22 mouse cellular contexts compared by ENCODE assay signal in genomic region chr19:36698200-36698599, GRCm38 (mm10). TPM values are rescaled to one million over a fixed set of nuclear protein-coding genes. Genes with fewer than 3 reads are reported as not detected.
DNase-seq lines count a peak whose midpoint lies in the region; ATAC-seq and TF ChIP-seq lines count a peak whose summit lies in the region.
"Had no signal": no experiment of that assay in that cellular context is flagged by ENCODE, and none has a peak within 500 bp of the region (broad histone marks: within the 10 kb centered on the region; RNA-seq: fewer than 3 reads in every experiment).

No protein-coding gene starts in this region.

- H3K4me3 ChIP-seq in forebrain, embryonic 10.5 days = no peak overlapping the region
- no peak overlapping the region for H3K4me3 ChIP-seq in forebrain, postnatal 0 days (ENCODE audit: low read depth, low read length)
- no peak overlapping the region for H3K4me3 ChIP-seq in heart, adult 2 months
- no peak overlapping the region for H3K4me3 ChIP-seq in heart, embryonic 12.5 days
- H3K4me3 ChIP-seq in heart, embryonic 16.5 days (ENCODE audit: low read length) = no peak overlapping the region
- no peak overlapping the region for H3K4me3 ChIP-seq in kidney, embryonic 15.5 days (replicated peaks)
- H3K4me3 ChIP-seq: embryonic facial prominence, embryonic 10.5 days; hindbrain, embryonic 13.5 days had no signal

- no peaks in the 10 kb centered on the region for H3K9me3 ChIP-seq in forebrain, embryonic 10.5 days
- no peaks in the 10 kb centered on the region for H3K9me3 ChIP-seq in forebrain, postnatal 0 days (ENCODE audit: low read length)
- H3K9me3 ChIP-seq in heart, embryonic 12.5 days (replicated peaks) = no peaks in the 10 kb centered on the region
- peaks cover 6% of the 10 kb centered on the region for H3K9me3 ChIP-seq in heart, embryonic 16.5 days (replicated peaks; ENCODE audit: control insufficient read depth, low read length)
- no peaks in the 10 kb centered on the region; the same call in 1 of the 2 replicates for H3K9me3 ChIP-seq in kidney, embryonic 15.5 days (replicated peaks)
- H3K9me3 ChIP-seq: embryonic facial prominence, embryonic 10.5 days; G1E; hindbrain, embryonic 13.5 days had no signal

- no peak for ATAC-seq in forebrain, postnatal 0 days
- ATAC-seq in heart, embryonic 12.5 days (ENCODE audit: insufficient number of reproducible peaks, low FRiP score) = no peak
- no peak for ATAC-seq in heart, embryonic 16.5 days (replicated peaks; ENCODE audit: extremely low read depth, insufficient read depth, low FRiP score)
- ATAC-seq in kidney, embryonic 15.5 days (replicated peaks; ENCODE audit: low FRiP score) = no peak
- ATAC-seq: CD4-positive, CD25-positive, alpha-beta regulatory T cell, adult 4 months; forebrain, embryonic 14.5 days; hindbrain, postnatal 0 days had no signal

- TF ChIP-seq POLR2A in heart, adult 2 months (IDR thresholded peaks at IDR 0.05; ENCODE audit: insufficient read depth, low read depth, low read length) = no peak

- no peaks in the 10 kb centered on the region for H3K36me3 ChIP-seq in forebrain, embryonic 10.5 days (replicated peaks)
- H3K36me3 ChIP-seq in forebrain, postnatal 0 days (ENCODE audit: insufficient read depth) = no peaks in the 10 kb centered on the region
- H3K36me3 ChIP-seq in heart, adult 2 months (ENCODE audit: control insufficient read depth, insufficient read depth, low read length) = peaks cover 4% of the 10 kb centered on the region
- no peaks in the 10 kb centered on the region for H3K36me3 ChIP-seq in heart, embryonic 12.5 days
- no peaks in the 10 kb centered on the region for H3K36me3 ChIP-seq in heart, embryonic 16.5 days (ENCODE audit: control insufficient read depth, insufficient read depth)
- no peaks in the 10 kb centered on the region for H3K36me3 ChIP-seq in kidney, embryonic 15.5 days
- H3K36me3 ChIP-seq: embryonic facial prominence, embryonic 10.5 days; G1E; hindbrain, embryonic 13.5 days had no signal

- H3K79me2 ChIP-seq in heart, adult 2 months (replicated peaks; ENCODE audit: control insufficient read depth, insufficient read depth, low read length) = no peaks in the 10 kb centered on the region

- no peak for TF ChIP-seq EP300 in heart, adult 2 months (IDR thresholded peaks at IDR 0.05; ENCODE audit: insufficient read depth, low read depth, low read length)

- H3K9ac ChIP-seq in forebrain, postnatal 0 days = no peak overlapping the region
- no peak overlapping the region for H3K9ac ChIP-seq in heart, adult 2 months (ENCODE audit: low read depth, low read length)
- no peak overlapping the region for H3K9ac ChIP-seq in heart, embryonic 12.5 days
- H3K9ac ChIP-seq in heart, embryonic 16.5 days (ENCODE audit: low read length) = no peak overlapping the region
- no peak overlapping the region for H3K9ac ChIP-seq in kidney, embryonic 15.5 days
- H3K9ac ChIP-seq: hindbrain, embryonic 13.5 days had no signal

- no peaks in the 10 kb centered on the region for H3K27me3 ChIP-seq in forebrain, embryonic 10.5 days (ENCODE audit: poor library complexity, severe bottlenecking)
- no peaks in the 10 kb centered on the region; the same call in 1 of the 2 replicates for H3K27me3 ChIP-seq in forebrain, postnatal 0 days (ENCODE audit: insufficient read depth, low read length)
- H3K27me3 ChIP-seq in heart, adult 2 months (ENCODE audit: control insufficient read depth, insufficient read depth, low read length) = no peaks in the 10 kb centered on the region
- no peaks in the 10 kb centered on the region for H3K27me3 ChIP-seq in heart, embryonic 12.5 days (replicated peaks)
- no peaks in the 10 kb centered on the region for H3K27me3 ChIP-seq in heart, embryonic 16.5 days (ENCODE audit: control insufficient read depth, insufficient read depth, low read length)
- H3K27me3 ChIP-seq in kidney, embryonic 15.5 days = no peaks in the 10 kb centered on the region
- H3K27me3 ChIP-seq: hindbrain, embryonic 13.5 days had no signal

- DNase-seq in forebrain, embryonic 10.5 days (ENCODE audit: extremely low spot score, low spot score) = peak; percentile 0
- no peak for DNase-seq in forebrain, postnatal 0 days
- DNase-seq in heart, adult 2 months = no peak
- DNase-seq in heart, adult 8-10 months (ENCODE audit: low spot score) = no peak
- DNase-seq: adrenal gland, adult 8-10 months; adrenal gland, postnatal 36 days; B cell, adult 2 months; cerebellum, adult 2 months; cerebellum, postnatal 10 days; gastrocnemius, postnatal 25 days; kidney, adult 11 months; kidney, adult 9 months had no signal

- intact Hi-C loops in heart, adult 2 months (cut with DNase I) = no loop called here

- WGBS in forebrain, embryonic 10.5 days = 81% methylated on average over 3 of the region's 3 CpGs
- WGBS in forebrain, postnatal 0 days = 86% methylated on average over 3 of the region's 3 CpGs
- WGBS in heart, adult 2 months = 28% methylated on average over 3 of the region's 3 CpGs
- 76% methylated on average over 3 of the region's 3 CpGs for WGBS in heart, embryonic 12.5 days
- WGBS in heart, embryonic 16.5 days = 68% methylated on average over 3 of the region's 3 CpGs
- WGBS in kidney, embryonic 15.5 days = 57% methylated on average over 3 of the region's 3 CpGs

- no peak overlapping the region for H3K27ac ChIP-seq in forebrain, embryonic 10.5 days
- no peak overlapping the region for H3K27ac ChIP-seq in forebrain, postnatal 0 days (ENCODE audit: low read depth, low read length)
- peak overlapping the region; percentile 51 for H3K27ac ChIP-seq in heart, adult 2 months
- H3K27ac ChIP-seq in heart, embryonic 12.5 days (ENCODE audit: poor library complexity, severe bottlenecking) = no peak overlapping the region
- H3K27ac ChIP-seq in heart, embryonic 16.5 days (ENCODE audit: low read length) = peak overlapping the region; percentile 52; the same call in 1 of the 2 replicates
- H3K27ac ChIP-seq in kidney, embryonic 15.5 days = no peak overlapping the region
- H3K27ac ChIP-seq: embryonic facial prominence, embryonic 10.5 days had no signal

- no peak for TF ChIP-seq CTCF in forebrain, postnatal 0 days (IDR thresholded peaks at IDR 0.05; ENCODE audit: low read depth)
- no peak for TF ChIP-seq CTCF in heart, adult 2 months (IDR thresholded peaks at IDR 0.05)

- H3K4me1 ChIP-seq in forebrain, embryonic 10.5 days = no peaks in the 10 kb centered on the region
- no peaks in the 10 kb centered on the region; the same call in 1 of the 2 replicates for H3K4me1 ChIP-seq in forebrain, postnatal 0 days (ENCODE audit: insufficient read depth)
- H3K4me1 ChIP-seq in heart, adult 2 months (ENCODE audit: control insufficient read depth, insufficient read depth, low read length) = peaks cover 16% of the 10 kb centered on the region
- peaks cover 51% of the 10 kb centered on the region for H3K4me1 ChIP-seq in heart, embryonic 12.5 days (replicated peaks)
- H3K4me1 ChIP-seq in heart, embryonic 16.5 days (ENCODE audit: control insufficient read depth, insufficient read depth, low read length) = peaks cover 44% of the 10 kb centered on the region
- H3K4me1 ChIP-seq in kidney, embryonic 15.5 days = peaks cover 22% of the 10 kb centered on the region

- H3K4me2 ChIP-seq in forebrain, postnatal 0 days (ENCODE audit: low read depth) = no peak overlapping the region
- H3K4me2 ChIP-seq in heart, embryonic 12.5 days = no peak overlapping the region
- no peak overlapping the region for H3K4me2 ChIP-seq in heart, embryonic 16.5 days (ENCODE audit: low read depth, low read length)
- no peak overlapping the region for H3K4me2 ChIP-seq in kidney, embryonic 15.5 days
- H3K4me2 ChIP-seq: hindbrain, embryonic 13.5 days had no signal

RNA-seq across cellular contexts. Expression of gene Ppp1r3c, which starts 38.3 kb away (rescaled TPM):
- polyA plus RNA-seq in forebrain, embryonic 10.5 days (2016; fragmentation: Nextera tagmentation; extraction: Ambion mirVana) = 1.3 and 1.5 TPM in 2 replicates
- total RNA-seq in forebrain, postnatal 0 days (2014; rRNA removed) = 28.2 and 28.6 TPM in 2 replicates
- 6.4 and 8.9 TPM in 2 replicates for polyA plus RNA-seq in forebrain, postnatal 0 days (2015; fragmentation: Nextera tagmentation; extraction: Ambion mirVana)
- total RNA-seq in heart, adult 2 months (2021) = 100 to 1,000 TPM in 1 of 2 experiments, 10 to 100 TPM in 1; 90.4 to 152 TPM
- 49.7 and 99.7 TPM in 2 replicates for polyA plus RNA-seq in heart, adult 2 months (2012; rRNA removed)
- 53.3 and 55.1 TPM in 2 replicates for polyA plus RNA-seq in heart, embryonic 12.5 days (2016; fragmentation: Nextera tagmentation; extraction: Ambion mirVana)
- 105 and 117 TPM in 2 replicates for polyA plus RNA-seq in heart, embryonic 16.5 days (2015; fragmentation: Nextera tagmentation; extraction: Ambion mirVana)
- total RNA-seq in heart, adult 8-10 months (2022) = 100 to 1,000 TPM in 2 of 4 experiments, 10 to 100 TPM in 2; 82.2 to 179 (median 102) TPM
- 17.4 and 17.5 TPM in 2 replicates for polyA plus RNA-seq in kidney, embryonic 15.5 days (2015; fragmentation: Nextera tagmentation; extraction: Ambion mirVana)
- total RNA-seq: hematopoietic stem cell, adult 5-6 weeks had no signal
- polyA plus RNA-seq: CD4-positive, CD25-positive, alpha-beta regulatory T cell, adult 4 months; G1E had no signal

Comparison
In these comparisons a context has a peak if more than half of its experiments do, and no peak if none do; other contexts are left out.
1. H3K27ac ChIP-seq: peak in heart, adult 2 months (single experiment) and heart, embryonic 16.5 days (single experiment); none in forebrain, embryonic 10.5 days (single experiment), forebrain, postnatal 0 days (single experiment), heart, embryonic 12.5 days (single experiment) and kidney, embryonic 15.5 days (single experiment).